Mouse (Mus musculus) lung, postnatal 25 days (tissue): ENCODE measurements around the gene Fmn2.
A peak's percentile ranks its signal among the peaks of the same experiment; 100 is the strongest.

Source experiments
- DNase-seq: peaks from one replicate; pipeline ENCODE4 v3.0.0; 2022; ENCODE audit warnings: low spot score

The Fmn2 gene

DNA sequence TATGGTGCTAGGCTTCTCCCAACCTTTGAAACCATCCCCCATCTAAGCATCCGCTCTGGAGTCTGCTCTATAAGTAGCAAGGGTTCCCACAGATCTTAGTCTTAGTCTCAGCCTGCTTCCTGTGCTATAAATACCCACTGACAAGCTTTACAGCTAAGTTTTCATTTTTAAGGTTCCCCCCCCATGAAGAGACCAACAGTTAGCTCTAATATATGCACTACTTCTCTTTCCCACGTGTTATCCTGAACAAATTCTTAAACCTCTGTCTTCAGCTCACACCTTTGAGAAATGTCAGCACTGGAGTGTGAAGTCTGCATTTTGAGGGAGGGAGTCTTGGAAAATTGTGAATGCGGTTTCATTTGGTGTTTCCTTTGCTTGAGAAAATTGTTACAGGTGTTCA, 56.2 kb downstream of the Fmn2 start:
- no peak for DNase-seq

DNA sequence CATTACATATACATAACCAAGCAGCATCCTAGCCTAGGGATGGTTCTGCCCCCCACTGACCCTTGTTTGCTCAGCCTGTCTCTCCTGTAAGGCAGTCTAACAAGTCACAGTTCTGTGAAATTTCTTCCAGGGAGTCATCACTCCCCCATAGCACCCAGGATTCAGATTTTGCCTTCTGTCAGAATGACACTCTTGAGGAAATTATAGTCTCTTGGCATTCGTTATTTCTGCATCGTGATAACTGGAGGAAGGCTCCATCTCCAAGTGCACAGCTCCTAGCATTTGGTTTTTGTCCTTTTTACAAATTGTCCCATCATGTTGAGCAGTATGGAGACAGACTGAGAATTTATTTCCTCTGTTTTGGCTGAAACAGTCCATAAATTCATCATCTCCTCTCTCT, 56.9 kb downstream of the Fmn2 start:
- DNase-seq: no peak

DNA sequence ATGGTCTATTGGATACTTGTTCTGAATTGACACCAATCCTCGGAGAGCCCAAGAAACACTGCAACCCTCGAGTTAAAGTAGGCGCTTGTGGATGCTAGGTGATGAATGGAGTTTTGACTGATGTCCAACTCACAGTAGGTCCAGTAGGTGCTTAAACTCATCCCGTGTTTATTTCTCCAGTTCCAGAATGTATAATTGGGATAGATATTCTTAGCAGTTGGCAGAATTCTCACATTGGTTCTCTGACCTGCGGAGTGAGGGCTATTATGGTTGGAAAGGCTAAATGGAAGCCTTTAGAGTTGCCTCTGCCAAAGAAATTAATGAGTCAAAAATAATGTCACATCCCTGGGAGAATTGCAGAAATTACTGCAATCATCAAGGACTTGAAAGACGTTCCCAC, 62.9 kb downstream of the Fmn2 start:
- no peak for DNase-seq

DNA sequence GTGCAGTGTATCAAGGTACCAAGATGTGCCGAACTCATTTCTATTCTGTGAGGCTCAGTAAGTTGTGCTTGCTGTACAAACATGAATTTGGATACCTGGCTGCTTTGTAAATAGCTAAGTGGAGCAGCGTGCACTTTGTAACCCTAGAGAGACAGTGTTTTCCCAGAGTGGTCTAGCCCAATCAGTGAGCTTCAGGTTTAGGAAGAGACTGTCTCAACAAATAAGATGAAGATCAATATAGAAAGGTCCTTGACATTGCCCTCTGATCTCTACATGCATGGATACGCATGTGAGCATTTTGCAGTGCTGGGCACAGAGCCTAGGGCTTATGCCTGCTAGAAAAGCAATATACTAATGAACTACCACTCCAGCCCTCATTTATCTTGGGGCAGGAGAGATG, 67.0 kb downstream of the Fmn2 start:
- DNase-seq: no peak

DNA sequence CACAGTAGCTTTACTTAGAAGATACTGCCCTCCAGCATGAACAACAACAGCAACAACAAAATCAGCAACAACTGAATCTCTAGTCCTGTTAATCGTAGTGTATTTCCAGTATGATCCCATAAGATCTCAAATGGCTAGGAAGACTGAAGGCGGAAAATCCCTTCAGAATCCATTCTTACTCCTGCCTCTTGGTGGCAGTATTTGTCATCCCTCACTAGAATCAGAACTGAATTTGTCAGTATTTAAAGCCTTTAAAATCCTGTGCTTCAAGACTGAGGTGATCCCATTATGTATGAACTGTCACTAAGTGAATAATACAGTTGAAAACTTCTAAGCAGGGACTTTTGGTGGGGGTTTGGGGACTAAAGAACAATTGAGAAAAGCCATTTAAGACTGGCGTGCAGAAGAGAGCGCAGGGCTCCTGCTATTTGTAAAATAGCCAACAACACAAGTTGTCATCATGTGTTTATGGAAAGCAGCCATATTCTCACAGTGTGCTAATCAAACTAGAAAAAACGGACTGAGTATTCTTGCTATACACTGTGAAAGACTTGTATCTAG, 90.9 kb downstream of the Fmn2 start:
- peak; percentile 6 for DNase-seq

DNA sequence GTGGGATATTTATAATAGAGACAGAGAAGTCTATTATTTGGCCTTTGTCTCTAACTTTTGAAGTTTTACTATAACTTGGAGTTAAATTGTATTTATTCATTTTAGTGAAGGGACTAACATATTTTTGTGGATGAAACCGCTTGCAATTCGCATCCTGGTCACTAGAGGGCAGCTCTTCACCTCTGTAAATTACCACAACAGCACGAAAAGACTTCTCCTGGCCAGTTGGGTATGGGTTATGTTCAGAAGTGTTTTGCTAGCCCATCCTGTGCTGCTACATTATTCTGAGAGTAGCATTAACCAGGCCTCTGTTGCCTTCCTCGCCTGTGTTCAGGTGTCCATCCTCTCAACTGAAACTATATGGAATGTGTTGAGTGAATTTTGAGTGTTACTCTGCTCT, 93.4 kb downstream of the Fmn2 start:
- peak; percentile 40 for DNase-seq

DNA sequence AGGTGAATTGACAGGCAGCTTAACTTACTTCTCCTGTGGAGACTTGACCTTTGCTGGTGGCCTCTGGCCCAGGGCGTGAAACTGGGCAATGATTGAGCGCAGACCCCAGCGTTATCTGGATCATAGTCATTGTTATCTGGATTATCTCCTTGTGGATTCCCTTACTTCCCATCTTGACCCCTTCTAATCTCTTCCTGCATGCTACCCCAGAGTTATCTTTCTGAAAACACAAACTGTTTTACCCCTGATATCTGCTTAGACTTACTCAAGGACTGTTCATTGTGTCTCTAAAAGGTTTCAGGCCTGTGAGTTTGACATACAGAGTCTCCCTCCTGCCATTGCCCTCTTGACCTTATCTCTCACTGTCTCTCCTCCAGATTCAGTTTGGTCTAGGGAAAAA, 95.9 kb downstream of the Fmn2 start:
- no peak for DNase-seq

DNA sequence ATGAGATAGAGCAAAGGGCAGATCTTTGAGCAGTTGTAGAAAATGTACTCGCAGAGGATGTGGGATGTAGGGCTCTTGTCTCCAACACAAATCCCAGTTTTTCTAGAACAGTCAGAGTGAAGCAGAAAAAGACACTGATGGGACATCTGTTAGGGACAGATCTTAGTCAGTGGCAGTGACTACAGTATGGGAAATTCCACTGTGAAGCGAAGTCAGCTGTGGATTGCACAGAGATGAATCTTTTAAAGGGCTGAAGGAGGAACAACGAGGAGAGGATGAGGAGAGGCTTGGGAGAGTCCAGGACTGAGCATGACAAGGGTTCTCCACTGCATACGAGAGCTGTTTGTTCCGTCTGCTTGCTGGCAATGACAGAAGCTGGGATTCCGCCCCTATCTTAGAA, 96.6 kb downstream of the Fmn2 start:
- no peak for DNase-seq

DNA sequence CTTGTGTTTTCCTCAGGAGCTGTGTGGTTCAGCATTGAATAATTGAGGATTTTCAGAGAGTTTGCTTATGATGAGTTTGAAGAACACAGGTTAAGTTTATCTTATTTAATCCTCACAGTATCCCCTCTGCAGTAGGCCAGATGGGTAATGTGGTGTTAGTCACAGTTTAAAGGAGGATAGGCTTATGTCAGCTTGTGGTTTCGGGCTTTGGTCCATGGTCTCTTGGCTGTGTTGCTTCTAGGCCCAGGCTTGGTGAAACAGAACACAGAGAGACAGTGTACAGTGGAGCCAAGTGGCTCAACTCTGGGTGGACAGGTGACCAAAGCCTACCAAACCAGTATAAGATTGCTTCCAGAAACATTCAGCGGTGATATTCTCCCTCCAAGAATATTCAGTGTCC, 98.4 kb downstream of the Fmn2 start:
- DNase-seq: no peak

DNA sequence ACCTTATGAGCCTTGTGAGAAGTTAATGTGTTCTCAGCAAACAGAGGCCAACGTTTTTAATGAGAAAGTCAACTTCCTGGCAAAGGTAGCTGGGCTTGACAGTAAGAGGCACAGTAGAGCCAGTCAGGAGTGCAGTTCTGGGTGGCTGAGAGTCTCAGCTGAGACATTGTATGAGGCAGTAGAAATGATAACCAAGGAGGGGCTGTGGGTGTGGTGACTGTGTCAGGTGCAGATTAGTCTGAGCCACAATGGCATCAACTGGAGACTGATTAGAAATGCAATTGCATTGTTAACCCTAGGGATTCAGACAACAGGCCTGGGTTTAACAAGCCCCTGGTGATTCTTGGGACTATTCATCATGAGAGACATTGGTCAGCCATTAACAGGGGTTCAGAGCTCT, 99.0 kb downstream of the Fmn2 start:
- DNase-seq: no peak

DNA sequence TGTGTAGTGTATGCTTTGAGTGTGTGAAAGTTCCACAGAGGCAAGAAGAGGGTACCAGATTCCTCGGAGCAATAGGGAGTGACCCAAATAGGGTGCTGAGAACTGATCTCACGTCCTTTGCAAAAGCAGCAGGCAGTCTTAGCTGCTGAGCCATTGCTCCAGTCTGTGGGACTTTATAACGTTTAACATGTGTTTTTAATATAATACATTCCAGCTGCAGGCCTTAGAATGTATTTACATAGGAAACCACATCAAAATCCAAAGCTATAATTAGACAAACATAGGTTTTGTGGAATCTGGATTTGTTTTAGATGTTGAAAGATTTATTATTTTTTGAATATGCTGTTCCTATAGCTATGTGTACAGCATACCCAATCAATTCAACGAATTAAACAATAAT, 115.7 kb downstream of the Fmn2 start:
- DNase-seq: no peak

DNA sequence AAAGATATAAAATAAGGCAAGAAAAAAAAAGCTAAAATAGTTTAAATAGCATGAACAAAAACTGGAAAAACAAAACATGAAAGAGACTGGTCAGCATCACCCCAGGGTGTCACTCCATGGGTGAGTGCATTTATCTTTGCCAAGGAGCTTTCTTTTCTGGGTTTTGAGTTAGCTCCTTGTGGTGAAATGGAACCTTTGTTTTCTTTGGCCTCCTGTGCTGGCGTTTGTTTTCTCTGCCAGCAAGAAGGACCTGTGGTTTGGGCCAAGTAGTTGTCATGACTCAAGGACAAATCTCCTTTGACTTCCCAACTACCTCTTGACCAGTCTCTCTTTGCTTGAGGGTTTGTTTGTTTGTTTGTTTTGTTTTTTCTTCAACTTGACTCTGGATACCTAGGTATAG, 119.9 kb downstream of the Fmn2 start:
- DNase-seq: no peak

DNA sequence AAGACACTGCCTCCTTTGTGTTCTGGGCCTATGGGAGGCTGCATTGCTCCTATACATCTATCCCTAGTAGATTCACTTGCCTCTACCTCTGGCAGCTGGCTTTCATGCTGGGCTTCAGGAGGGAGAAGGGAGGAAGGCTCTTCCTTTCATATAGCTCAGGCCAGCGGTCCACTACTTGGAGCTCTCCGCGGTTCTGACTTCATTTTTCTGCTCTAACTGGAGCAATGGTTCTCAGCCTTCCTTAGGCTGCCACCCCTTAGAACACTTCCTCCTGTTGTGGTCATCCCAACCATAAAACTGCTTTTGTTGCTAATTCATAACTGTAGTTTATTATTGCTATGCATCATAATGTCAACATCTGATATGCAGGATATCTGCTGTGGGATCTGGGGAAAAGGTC, 121.4 kb downstream of the Fmn2 start:
- DNase-seq: no peak

DNA sequence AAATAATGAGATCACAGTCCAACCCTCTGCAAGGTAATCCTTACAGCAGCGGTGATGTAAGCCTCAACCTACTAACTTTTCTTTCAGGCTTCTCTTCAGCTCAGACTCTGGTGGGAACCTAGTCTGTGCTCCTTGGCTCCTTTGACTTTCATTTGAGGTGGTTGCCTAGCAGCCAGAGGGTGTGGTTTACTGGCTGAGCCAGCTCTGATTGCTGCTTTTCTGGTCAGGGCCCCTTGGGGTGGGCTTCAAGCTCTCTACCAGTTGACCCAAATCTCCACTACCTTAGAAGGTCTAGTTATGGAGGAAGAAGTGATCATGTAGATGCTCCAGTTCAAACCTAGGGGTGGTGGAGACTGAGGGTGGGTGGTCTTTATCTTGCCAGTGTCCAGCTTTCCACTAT, 128.4 kb downstream of the Fmn2 start:
- no peak for DNase-seq

DNA sequence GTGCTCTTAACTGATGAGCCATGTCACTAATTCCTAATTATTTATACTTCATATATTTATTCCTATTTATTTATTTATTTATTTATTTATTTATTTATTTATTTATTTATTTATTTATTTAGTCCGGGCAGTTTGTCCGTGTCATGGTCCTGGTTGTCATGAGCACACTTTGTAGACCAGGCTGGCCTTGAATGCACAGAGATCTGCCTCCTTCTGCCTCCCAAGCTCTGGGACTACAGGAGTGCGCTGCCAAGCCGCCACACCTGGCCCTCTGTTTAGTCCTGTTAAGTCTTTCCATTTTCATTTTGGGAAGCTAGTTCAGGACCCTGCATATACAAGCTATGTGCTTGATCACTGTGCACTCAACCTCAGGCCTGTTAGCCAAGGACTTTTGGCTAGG, 134.7 kb downstream of the Fmn2 start:
- DNase-seq: no peak

DNA sequence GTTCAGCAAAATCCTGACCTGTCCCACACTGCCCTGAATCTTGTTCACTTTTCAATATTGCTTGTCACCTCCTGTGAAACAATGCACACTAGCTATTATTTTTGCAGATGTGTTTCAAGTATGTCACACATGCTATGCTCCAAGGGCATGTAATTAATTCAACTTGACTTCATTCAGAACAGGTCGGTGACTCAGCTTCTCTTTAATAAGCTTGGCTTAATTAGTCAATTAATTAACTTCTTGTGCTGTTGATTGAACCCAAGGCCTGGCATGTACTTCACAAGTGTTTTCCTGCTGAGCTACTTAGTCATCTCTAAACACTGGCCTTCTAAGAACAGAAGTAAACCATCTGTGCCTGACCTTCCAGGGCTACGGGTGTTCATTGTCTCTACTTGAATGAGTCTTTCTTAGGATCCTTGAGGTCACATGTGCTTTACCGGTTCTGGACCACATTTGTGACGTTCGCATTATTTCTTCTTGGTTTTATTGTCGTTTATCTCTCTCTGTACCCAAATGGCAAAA, 136.0 kb downstream of the Fmn2 start:
- no peak for DNase-seq

DNA sequence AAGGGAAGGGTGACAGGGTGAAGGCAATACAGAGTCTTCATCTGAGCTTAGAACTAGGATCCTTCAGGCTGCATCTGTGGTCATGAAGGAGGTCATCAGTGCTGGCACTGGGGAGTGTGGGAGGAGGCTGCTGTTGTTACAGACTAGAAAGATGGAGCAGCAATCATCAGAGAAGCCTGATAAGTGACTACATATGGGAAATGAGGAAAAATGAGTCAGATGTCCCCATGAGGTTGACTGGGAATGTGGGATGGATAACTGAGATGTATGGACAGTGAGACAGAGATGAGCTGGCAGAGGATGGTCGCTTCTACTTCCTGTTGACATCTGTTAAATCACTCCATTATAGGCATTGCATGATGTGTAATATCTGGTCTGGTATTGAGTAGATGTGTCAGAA, 139.3 kb downstream of the Fmn2 start:
- DNase-seq: no peak

DNA sequence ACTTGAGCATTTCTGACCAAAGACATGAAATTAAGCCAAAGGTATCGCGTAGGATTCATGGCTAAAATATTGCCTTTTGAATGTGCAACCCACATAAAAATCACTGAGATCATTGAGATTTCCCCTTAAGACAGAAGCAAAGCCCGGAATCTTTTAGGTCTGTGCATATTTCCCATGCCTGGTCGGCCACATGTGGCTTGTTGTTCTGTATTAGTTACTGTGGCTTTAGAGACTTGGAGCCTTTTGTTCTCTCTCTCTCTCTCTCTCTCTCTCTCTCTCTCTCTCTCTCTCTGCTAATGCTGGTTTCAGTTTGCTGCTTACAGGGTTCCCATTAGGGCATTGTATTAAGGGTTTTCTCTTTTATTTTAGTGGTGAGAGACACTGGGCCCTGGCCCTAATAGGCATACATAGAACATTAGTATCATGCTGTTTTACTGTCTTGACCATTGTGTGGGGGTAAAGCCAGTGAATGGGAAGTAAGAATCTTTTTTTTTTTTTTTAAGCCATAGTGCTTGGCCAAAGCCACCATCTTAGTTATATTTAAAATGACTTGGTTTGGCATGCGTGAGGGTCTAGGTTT, 141.9 kb downstream of the Fmn2 start:
- DNase-seq: no peak

DNA sequence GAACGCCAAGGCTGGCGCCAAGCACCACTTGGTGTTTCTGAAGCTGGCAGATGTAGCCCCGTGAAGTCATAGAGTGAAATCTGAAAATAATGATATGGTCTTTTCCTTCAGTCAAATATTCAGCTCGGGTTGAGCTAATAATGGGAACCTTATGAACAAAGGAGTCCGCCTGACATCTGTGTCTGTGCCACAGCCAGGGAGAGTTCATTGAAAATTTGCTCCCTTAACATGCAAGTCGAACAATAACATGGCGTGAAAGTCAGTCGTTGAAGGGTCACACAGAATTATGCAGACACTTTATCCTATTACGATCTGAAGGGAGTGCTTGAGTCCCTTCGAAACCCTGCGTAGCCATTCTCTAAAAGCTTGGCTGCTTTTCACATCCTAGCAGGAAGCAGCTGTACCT, 147.8 kb downstream of the Fmn2 start:
- DNase-seq: no peak

DNA sequence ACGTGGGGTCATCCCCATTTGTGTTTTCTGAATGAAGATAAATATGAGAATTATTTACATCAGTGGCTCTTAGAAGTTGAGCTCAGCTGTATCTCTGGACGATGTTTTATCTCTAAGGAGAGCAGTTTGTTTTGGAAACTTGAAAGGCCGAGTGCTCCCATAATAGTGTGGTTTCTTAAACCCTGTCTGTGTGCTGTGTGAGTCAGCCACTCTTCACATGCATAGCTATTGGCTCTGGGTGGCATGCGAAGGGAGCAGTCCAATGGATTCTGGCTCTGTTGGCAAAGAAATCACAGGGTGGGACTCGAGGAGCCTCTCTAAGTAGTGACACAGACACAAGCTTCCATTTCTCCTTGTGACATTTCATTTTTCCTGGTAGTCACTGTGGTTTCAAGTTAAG, 152.9 kb downstream of the Fmn2 start:
- peak; percentile 18 for DNase-seq

DNA sequence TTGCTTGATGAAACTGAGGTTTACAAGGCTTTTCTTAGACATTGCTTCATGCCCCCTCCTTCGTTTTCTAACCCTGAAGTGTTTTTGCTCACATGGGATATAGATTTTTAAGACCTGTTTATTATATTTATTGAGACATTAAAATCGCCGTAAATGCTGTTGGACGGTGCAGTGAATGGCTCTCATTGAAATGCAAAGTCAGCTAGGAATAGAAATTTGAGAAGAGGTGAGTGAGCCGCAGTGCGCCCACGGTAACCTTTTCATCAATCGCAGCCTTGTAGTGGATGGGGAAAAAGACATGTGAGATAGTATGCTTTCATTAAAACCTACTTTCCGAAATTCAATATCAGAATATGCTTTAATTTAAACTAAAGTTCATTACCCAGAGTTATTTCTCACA, 153.7 kb downstream of the Fmn2 start:
- DNase-seq: no peak

DNA sequence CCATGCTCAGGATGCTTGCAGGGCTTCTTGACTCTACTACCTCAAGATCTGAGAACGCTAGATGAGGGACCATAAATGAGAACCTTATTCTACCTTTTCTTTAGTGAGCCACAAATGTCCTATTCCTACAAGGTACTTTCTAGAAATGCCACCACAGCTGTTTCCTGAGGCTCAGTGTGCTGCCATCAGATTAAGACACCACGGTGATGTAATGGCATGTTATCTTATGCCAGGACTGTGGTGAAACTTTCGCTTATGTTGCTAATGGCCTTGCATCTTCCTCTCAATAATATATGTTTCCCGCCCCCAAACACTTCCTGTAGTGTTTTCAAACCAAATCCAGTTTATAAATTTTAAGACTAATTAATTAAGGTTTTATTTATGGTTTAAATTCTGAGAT, 154.9 kb downstream of the Fmn2 start:
- DNase-seq: no peak

DNA sequence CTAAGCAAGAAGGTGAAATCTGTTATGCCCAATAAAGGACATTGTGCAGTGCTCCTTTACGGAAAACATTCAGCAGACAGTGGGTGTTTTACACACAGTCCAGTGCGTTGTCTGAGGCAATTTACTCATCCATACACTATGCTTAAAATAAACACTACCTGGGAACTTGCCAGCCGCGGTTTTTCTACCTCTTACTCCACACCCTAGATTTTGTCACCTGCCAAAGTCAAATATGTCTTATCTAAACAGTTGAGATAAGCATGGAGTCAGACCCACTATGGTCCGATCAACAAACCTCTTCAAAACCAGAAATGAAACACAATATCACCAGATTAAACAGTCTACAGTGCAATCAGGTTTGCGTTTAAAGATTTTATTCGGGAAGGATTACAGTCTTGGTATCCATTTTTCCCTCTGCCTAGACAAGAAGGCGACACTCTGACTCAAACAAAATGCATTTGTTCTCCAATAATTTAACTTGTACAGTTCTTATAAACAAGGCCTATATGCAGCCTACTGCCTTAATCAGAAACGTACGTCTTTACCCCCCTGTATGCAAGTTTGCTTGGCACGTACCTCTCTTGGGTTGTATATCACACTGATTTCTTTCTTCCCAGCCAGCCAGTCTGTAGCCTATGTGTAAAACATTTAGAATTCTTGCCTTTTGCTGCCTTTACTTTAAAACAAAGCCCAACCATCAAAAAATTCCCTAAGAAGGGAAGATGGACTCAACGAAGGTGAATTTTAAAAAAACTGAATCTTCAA, 158.0 kb downstream of the Fmn2 start:
- peak; percentile 33 for DNase-seq

DNA sequence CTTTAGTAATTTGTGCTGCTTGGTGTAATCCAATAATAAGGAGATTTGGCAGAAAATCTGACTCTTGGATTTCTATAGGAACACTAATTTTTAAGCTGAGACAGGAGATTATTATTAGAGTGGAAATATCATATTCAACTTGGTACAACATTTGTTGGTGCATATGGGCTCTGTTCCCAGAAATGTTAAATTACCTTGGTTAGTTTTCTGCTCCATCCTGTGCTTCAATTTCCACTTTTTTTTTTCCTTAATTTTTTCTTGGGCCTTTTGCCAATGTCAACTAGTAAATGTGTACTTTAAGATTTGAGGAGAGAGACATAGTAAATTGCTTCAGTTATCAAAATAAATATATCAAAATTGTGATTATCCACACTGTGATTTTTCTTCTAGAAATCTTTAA, 163.5 kb downstream of the Fmn2 start:
- no peak for DNase-seq
